Mouse (Mus musculus) MN1 (cell line): Measurements from ENCODE around the gene Cyp26a1.

ENCODE experiments used
- DNase-seq: peaks from one replicate; pipeline ENCODE4 v3.0.0-alpha.2; 2016; ENCODE audit warnings: low spot score

Cyp26a1 gene

DNA sequence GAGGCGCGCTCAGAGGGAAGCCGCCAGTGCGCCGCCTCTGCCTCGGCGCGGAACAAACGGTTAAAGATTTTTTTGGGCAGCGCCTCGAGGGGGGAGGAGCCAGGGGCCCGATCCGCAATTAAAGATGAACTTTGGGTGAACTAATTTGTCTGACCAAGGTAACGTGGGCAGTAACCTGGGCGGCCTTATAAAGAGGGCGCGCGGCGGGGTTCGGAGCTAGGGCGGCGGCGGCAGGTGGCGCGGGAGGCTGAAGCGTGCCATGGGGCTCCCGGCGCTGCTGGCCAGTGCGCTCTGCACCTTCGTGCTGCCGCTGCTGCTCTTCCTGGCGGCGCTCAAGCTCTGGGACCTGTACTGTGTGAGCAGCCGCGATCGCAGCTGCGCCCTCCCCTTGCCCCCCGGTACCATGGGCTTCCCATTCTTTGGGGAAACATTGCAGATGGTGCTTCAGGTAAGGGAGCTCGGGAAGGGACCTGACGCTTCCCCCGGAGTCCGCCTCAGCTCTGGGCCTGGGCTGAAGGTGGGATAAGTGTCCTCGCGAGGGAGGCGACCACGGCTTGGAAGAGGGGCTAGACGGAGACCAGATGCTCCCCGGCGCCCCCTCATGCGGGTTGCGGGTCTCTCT is at the start of gene Cyp26a1:
Gene Cyp26a1, plus strand, starts transcription at position 148 of the 622 bp plus-strand sequence.
- no peak for DNase-seq

DNA sequence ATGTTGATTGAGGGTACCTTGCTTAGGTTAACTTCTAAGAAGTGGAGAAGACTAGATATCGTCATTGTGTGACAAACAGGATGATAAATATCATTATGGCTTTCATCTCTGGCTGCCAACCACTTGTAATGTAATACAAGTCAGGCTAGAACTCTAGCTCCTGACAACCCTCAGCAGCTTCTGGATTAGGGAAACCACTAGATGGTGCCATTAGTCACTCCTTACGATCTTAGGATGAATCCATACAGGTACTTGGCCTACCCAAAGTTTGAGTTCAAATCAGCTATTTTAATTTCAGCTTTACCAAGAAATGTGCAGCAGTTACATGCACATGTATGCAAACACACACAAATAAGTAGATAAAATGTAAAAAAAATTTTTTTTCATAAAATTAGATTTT is 49.6 kb upstream of the Cyp26a1 start:
- no peak for DNase-seq

GRCm38 (mm10) chr19:37650526-37650925 is 47.1 kb upstream of the Cyp26a1 start:
- no peak for DNase-seq

DNA sequence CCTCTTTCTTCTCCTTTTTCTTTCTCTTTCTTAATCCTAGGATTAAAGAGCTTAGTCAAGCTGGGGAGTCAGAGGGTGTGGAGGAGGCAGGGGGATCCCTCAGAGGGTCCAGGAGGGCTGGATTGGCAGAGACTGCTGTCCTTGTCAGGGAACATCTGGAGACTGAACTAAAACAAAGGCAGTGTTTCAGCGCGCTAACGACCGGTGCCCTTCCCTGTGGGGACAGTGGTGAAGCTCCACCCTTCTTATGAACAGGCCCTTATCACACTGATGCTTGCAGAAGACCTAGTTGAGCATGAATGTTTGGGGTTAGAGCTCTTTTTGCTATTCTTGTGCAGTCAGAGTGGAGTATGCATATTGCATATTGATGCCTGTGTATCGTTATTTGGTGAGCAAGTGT is 43.6 kb upstream of the Cyp26a1 start:
- no peak for DNase-seq

- no peak for DNase-seq
Measured at GRCm38 (mm10) chr19:37656441-37656840, 41.2 kb upstream of the Cyp26a1 start.

DNA sequence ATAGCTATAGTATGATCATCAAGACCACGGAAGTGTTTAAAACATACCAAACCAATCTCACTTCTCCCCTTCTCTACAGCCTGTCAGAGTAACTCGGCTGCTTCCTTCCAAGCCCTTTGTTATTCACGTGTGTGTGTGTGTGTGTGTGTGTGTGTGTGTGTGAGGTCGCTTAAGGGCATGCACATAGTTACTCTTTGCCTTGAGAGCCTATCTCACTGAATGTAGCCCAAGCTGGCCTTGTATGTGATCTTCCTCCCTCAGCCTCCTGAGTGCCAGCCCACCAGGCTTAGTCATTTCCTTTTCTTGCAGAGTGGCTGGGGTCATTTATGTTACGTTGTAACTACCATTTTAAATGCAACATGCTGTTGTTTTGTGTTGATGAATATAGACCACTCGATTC is 32.3 kb upstream of the Cyp26a1 start:
- DNase-seq, result no peak

GRCm38 (mm10) chr19:37667855-37668594 is 29.6 kb upstream of the Cyp26a1 start:
- no peak for DNase-seq

- DNase-seq, result no peak
Measured at GRCm38 (mm10) chr19:37668657-37669056, 28.9 kb upstream of the Cyp26a1 start.

DNA sequence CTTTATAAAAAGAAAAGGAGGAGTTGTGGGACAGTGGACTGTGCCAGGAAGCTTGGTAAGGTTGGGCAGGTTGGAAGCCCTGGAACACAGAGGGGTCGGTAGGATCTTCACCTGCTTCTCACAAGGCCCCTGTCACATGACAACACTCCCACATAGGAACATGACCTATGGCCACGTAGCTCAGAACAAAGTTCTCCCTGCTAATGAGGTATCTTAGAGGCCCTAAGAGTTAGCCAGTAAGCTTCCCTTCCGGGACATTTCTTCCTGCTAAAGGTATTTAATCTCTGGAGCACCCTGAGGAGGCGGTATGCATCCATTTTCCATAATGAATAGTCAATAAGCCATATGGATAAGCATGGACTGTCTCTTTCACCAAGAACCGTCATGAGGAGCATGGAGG is 28.1 kb upstream of the Cyp26a1 start:
- DNase-seq, result no peak

DNA sequence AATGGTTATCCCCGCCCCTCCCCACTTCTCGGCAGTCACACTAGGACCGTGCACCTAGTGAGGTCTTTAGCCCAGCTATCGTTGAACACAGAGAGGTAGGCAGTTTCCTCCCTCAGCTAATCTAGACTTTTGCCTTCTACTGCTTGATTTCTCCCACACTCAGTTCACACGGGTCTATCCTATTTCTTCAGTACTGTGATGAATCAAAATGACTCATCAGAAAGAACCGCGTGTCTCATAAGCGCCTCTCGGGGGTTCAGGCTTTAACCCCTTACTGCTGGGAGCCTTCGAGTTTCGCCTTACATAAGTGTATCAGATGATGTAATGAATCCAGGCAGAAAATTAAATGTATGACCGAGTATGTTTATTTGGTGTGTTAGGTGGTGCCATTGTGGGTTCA is 24.2 kb upstream of the Cyp26a1 start:
- no peak for DNase-seq

- no peak for DNase-seq
Measured at GRCm38 (mm10) chr19:37685281-37685680, 12.3 kb upstream of the Cyp26a1 start, which contains the start of gene Cyp26c1. Cyp26c1 (plus strand) TSS chr19:37685581.

DNA sequence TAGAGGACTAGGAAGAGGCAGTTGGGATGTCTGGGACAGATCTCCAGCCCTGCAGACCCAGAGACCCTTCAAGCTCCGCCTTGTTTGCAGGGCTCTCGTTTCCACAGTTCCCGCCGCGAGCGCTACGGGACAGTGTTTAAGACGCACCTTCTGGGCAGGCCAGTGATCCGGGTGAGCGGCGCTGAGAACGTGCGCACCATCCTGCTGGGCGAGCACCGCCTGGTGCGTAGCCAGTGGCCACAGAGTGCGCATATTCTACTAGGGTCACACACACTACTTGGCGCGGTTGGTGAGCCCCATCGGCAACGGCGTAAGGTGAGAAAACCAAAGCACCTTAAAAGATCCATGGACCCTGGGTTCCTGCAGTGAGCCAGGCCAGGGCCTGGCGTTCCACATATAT is 11.3 kb upstream of the Cyp26a1 start:
- DNase-seq, result no peak

DNA sequence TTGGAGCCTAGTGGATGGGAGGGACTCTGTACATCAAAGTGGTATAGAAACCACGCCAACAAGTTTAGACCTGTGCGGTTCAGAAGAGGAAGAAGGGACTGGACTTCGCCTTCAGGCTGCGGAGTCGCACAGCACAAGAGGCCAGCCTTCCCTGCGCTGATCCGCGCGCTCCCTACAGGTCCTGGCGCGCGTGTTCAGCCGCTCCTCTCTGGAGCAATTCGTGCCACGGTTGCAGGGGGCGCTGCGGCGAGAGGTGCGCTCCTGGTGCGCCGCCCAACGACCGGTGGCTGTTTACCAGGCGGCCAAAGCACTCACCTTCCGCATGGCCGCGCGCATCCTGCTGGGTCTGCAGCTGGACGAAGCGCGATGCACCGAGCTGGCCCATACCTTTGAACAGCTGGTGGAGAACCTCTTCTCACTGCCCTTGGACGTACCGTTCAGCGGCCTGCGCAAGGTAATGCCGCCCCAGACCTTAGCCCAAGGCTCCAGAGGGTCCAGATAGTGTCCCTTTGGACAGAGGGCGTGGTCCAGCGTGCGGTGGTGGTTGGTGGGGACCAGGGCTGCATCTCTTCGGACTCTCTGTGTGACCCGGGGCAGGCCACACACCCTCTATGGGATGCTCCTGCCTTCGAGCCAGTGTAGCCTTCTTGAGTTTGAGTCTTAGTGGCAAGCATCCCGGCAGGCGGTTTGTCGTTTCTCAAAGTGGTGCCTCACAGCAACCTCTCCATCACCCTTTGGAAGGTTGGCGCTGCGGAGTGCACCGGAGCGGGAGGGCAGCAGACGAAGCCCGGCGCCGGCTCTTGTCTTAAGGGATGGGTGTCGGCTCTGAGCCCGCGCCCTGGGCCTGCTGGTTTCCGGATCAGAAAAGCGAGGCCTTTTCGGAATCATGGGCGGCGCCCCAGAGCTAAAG is 10.4 kb upstream of the Cyp26a1 start:
- no peak for DNase-seq

DNA sequence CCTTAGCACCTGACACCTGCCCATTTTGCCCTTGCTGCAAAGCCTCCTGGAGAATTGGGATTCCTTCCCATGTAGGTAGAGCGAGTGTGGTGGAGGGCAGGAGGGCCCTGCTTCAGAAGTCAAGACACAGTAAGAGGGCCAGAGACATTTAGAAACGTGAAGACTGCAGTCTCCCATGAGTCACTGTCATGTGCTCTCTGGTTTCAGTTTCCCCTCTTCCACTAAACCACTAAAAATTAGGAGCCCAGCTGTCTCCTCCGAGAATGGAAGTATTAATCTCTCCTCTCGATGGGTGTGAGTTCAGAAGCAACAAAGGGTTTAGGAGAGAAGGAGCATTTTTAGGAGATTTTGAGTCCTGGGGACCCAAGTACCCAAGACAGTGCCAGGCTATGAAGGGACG is 8.1 kb upstream of the Cyp26a1 start:
- no peak for DNase-seq

DNA sequence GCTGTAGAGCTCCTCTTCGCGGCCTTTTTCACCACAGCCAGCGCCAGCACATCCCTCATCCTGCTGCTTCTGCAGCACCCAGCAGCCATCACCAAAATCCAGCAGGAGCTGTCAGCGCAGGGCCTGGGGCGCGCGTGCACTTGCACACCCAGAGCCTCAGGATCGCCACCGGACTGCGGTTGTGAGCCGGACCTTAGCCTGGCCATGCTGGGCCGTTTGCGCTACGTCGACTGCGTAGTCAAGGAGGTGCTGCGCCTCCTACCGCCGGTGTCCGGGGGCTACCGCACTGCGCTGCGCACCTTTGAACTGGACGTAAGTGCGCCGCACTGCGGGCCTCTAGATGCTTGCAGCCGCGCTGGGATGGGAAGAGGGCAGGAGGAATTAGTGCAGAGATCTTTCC is 6.9 kb upstream of the Cyp26a1 start:
- no peak for DNase-seq

GRCm38 (mm10) chr19:37692879-37693278 is 4.7 kb upstream of the Cyp26a1 start:
- no peak for DNase-seq

DNA sequence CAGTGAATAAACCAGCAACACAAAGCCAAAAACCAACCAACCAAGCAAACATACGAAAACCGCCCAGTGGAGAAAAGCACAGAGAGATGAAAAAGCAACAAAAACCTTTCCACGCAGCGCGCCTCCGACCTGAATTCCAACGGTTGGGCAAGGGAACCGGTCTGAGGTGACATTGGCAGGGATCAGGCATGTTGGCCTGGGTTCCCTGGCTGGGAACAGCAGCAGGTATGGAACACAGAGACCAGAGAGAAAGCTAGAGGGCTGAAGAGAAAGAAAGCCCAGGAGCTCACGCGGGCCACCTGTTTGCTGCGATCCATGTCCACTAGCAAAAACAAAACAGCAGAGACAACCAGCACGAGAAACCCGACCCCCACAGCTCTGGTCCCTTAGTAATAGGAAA is 2.5 kb upstream of the Cyp26a1 start:
- DNase-seq, result no peak

DNA sequence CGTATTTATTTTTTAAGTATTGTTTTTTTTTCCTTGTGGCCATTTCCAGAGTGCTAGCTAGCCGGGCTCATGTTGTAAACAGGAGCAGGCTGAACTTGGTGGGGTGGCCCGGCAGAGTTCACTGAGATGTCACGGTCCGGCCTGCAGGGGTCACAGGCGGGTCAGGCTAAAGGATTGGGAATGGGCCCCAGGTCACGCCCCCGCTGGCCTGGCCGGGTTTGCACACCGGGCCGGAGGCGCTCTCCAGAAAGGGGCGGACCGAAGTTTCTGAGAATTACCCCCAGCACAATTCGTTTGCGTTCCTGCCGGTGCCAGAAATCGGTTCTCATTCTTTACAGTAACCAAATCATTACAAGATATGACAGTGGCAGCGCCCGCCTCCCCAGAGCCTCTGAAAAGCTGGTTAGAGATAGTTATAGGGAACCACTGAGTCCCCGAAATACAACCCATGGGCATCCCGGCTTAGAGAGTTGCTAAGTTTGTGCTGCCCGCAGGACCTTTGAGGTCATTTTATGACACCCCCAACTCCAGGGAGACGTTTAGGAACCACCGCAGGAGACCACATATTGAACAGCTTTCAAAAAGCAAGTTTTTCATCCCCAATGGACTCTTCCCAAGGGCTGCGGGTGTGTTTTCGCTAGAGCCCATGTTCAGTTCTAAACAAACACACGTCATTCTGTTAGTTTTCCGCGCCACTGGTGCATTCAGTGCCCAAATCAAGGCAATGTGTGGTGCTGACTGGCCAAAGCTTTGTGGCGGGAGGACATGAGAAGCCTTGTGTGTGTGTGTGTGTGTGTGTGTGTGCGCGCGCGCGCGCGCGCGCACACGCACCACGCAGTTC is 1.6 kb upstream of the Cyp26a1 start:
- no peak for DNase-seq

DNA sequence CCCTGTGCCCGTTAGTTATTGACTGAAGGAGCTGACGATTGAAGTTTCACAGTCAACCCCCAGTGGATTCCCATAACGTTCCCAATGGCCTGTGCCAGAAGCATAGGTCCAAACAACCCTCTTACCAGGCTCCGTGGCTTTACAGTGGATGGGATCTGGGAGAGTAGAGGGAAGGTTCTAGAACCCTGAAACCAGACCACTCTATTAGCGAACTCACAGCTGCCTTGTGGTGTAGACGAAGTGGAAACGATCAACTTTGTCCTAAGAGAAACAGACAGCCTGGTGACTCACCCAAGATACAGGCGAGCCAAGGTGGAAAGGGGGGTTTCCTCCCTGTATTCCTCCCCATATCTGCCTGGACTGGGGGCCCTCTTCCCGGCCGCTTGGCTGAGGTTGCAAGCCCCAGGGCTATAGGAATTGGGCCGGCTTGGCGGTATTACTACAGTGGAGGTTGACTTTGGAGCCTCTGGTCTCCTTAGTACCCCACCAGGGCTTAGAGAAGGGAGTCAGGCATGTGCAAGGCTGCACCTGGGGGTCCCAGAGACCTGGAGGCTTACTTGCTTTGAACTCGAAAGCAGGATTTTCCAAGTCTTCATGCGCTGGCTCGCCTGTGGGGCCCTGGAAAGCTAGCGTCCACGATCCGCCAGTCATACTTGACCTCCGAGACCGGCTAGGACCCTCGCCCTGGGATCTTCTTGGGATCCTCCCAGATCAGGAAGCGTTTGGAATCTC is 829 bp upstream of the Cyp26a1 start:
- DNase-seq, result no peak

GRCm38 (mm10) chr19:37697335-37697636 is 312 bp upstream of the Cyp26a1 start:
- DNase-seq, result no peak
